Mouse (Mus musculus) liver, adult 10 weeks (tissue): Measurements from ENCODE around the gene Ttll10. TPM values are rescaled to one million over a fixed set of nuclear protein-coding genes. Genes with fewer than 3 reads are reported as not detected.

ENCODE experiments used
- polyA plus RNA-seq: library from polyadenylated mRNA; stranded (reverse); fragments of 350-450 nt; fragmentation: Illumina TruSeq; extraction: RNeasy Lipid Tissue Mini Kit (QIAGEN cat#74804); gene quantifications from one replicate; pipeline ENCODE4 v1.2.3, GENCODE M21; 2014; ENCODE audit warnings: low read depth, low replicate concordance

Ttll10 gene
- not detected for polyA plus RNA-seq

GRCm38 (mm10) chr4:156059261-156059660 is at the start of gene Ttll10:
Gene Ttll10, minus strand, starts transcription at chr4:156059414.

DNA sequence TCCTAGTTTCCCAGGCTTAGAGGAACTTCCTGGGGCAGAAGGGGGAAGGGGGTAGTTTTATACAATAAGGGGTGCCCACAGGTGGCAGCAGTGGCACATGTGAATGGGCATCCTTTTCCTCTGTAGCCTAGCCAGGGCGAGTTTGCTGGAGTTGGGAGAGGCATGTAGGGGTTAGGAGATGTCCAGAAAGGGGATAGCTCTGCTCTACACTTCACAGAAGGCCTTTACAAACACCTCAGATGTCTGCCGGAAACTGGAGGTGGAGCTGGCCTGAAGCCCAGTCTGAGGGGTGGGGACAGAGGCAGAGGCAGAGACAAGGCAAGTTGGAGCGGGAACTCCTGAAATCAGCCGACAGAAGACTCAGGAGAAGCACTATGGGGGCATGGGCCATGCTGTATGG is 33.2 kb downstream of the Ttll10 start, which contains the start of gene Tnfrsf18:
Tnfrsf18 (plus strand) TSS at position 152 of the 400 bp plus-strand sequence.

DNA sequence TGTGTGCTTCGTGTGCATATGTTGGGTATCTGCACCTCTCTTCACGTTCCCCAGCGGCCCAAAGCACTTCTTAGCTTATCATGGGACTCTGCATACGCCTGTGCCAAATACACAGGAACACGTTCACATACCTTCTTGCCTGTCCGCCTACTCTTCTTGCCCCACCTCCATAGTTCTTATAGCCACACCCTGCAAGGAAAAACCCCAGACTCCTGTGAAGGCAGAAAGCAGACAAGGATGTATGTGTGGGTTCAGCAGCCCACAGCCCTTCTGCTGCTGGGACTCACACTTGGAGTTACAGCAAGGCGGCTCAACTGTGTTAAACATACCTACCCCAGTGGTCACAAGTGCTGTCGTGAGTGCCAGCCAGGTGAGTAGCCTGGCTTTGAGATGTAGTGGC is 45.6 kb downstream of the Ttll10 start, which contains the start of gene Tnfrsf4:
Tnfrsf4 (plus strand) TSS at position 207 of the 400 bp plus-strand sequence.

DNA sequence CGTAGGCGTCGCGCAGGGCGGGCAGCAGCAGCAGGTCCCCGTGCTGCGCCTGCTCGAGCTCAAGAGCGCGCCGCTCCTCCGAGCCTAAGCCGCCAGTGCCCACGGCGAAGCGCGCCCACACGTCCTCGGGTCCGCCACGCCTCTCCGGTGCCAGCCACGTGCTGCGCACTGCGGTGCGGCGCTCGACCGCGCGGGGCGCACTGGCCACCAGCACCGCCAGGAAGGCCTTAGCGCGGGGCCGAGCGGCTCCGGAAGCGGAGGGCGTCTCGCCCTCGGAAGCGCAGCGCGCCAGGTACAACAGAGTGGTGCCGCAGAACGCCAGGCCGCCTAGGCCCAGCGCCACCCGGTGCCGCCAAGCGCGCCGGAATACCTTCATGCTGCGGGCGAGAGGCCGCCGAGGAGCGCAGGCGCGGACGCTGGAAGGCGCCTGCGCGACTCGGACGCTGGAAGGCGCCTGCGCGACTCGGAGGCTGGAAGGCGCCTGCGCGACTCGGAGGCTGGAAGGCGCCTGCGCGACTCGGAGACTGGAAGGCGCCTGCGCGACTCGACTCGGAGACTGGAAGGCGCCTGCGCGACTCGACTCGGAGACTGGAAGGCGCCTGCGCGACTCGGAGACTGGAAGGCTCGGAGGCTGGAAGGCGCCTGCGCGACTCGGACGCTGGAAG is 66.8 kb downstream of the Ttll10 start, which contains the start of the genes B3galt6 and Sdf4:
B3galt6 (minus strand) TSS at position 409 of the 665 bp plus-strand sequence.
Sdf4 (plus strand) TSS at position 632 of the 665 bp plus-strand sequence.

Other genes starting within 250 kb of the Ttll10 start
- gene Ccnl2, start 246.9 kb downstream of the Ttll10 start, polyA plus RNA-seq, result 60.9 TPM
- gene Aurkaip1, start 228.1 kb downstream of the Ttll10 start, polyA plus RNA-seq, result 7.5 TPM
- gene Mxra8, start 219.7 kb downstream of the Ttll10 start, polyA plus RNA-seq, result 11.4 TPM
- gene Dvl1, start 212.0 kb downstream of the Ttll10 start, polyA plus RNA-seq, result 3.9 TPM
- gene Tas1r3, start 196.1 kb downstream of the Ttll10 start, polyA plus RNA-seq, result not detected
- 5.9 TPM for gene Cptp, start 190.0 kb downstream of the Ttll10 start, polyA plus RNA-seq
- gene Ints11, start 189.9 kb downstream of the Ttll10 start, polyA plus RNA-seq, result 2.7 TPM
- gene Pusl1, start 167.6 kb downstream of the Ttll10 start, polyA plus RNA-seq, result 2.5 TPM
- 0.08 TPM for gene Acap3, start 167.6 kb downstream of the Ttll10 start, polyA plus RNA-seq
- gene Ube2j2, start 115.6 kb downstream of the Ttll10 start, polyA plus RNA-seq, result 41.7 TPM
- gene C1qtnf12, start 97.1 kb downstream of the Ttll10 start, polyA plus RNA-seq, result not detected
- gene B3galt6, start 66.8 kb downstream of the Ttll10 start, polyA plus RNA-seq, result 1.3 TPM
- gene Sdf4, start 66.5 kb downstream of the Ttll10 start, polyA plus RNA-seq, result 98.4 TPM
- gene Tnfrsf4, start 45.6 kb downstream of the Ttll10 start, polyA plus RNA-seq, result not detected
- not detected for gene Tnfrsf18, start 33.2 kb downstream of the Ttll10 start, polyA plus RNA-seq
- gene 9430015G10Rik, start 50.6 kb upstream of the Ttll10 start, polyA plus RNA-seq, result 1.2 TPM
- not detected for gene Rnf223, start 71.1 kb upstream of the Ttll10 start, polyA plus RNA-seq
- 6.9 TPM for gene Agrn, start 138.1 kb upstream of the Ttll10 start, polyA plus RNA-seq
- 1.6 TPM for gene Isg15, start 141.4 kb upstream of the Ttll10 start, polyA plus RNA-seq
- 1.0 TPM for gene AW011738, start 143.9 kb upstream of the Ttll10 start, polyA plus RNA-seq
- gene Perm1, start 156.5 kb upstream of the Ttll10 start, polyA plus RNA-seq, result not detected
- 0.90 TPM for gene Plekhn1, start 175.4 kb upstream of the Ttll10 start, polyA plus RNA-seq
- 4.3 TPM for gene Noc2l, start 176.6 kb upstream of the Ttll10 start, polyA plus RNA-seq
- gene Samd11, start 196.2 kb upstream of the Ttll10 start, polyA plus RNA-seq, result not detected